Mouse (Mus musculus): Measurements from ENCODE around the gene Klf12. TPM values are rescaled to one million over a fixed set of nuclear protein-coding genes. Genes with fewer than 3 reads are reported as not detected.

Gene Klf12
- 2.7 and 3.1 TPM in 2 replicates for polyA plus RNA-seq (2015; fragmentation: Nextera tagmentation; extraction: Ambion mirVana)

DNA sequence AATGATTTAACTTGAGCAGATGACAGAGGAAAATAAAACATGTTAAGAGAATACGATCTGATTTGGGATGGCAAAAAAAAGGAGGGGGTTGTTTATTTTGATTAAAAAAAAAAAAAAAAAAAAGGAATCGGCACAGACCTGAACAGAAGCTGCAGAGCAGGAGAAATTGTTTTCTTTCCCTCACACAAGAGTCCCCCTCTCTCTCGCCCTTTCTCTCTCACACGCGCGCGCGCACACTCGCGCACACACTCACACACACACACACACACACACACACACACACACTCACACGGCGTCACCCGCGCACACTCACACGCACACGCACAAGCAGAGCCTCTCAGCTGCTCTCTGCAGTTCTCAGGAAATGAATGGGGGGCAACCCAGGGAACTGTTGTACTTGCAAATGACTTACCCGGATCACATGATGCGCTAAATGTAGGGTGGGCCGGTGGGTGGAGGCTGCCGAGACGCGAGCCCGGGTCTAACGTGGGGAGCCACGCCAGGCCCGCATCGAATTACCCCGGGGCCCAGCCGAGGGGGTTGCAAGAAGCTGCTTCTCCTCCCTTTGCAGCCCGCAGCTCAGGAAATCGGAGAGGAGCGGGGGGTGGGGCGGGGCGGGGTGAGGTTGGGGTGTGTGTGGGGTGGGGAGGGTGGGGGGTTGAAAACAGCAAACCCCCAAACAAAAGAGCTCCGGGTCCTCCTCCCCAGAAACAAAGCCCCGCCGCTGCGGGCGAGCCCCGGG, at the start of gene Klf12:
Klf12 (minus strand) TSS at position 561 of the 742 bp plus-strand sequence.
- H3K27me3 ChIP-seq (replicated peaks; ENCODE audit: control insufficient read depth, insufficient read depth, low read length) = no peaks in the 10 kb centered on the region
- peaks cover 3% of the 10 kb centered on the region; the same call in 1 of the 2 replicates for H3K4me1 ChIP-seq (replicated peaks; ENCODE audit: control insufficient read depth, insufficient read depth, low read length)
- H3K27ac ChIP-seq (ENCODE audit: low read depth, low read length) = peak within 1 kb of the TSS; percentile 68
- H3K9me3 ChIP-seq (ENCODE audit: control insufficient read depth) = no peaks in the 10 kb centered on the region
- peak within 1 kb of the TSS; percentile 43 for H3K9ac ChIP-seq (ENCODE audit: low read depth, low read length)
- H3K36me3 ChIP-seq (ENCODE audit: control insufficient read depth, insufficient read depth) = no peaks in the 10 kb centered on the region
- H3K4me2 ChIP-seq (replicated peaks; ENCODE audit: low read depth) = peak within 1 kb of the TSS; percentile 100
- peak within 1 kb of the TSS; percentile 70 for H3K4me3 ChIP-seq (ENCODE audit: low read depth, low read length)
- WGBS = under 1% methylated on average over 34 of the region's 40 CpGs
- no peak for TF ChIP-seq CTCF (IDR thresholded peaks at IDR 0.05; ENCODE audit: low read depth)
- ATAC-seq = peak; percentile 64

GRCm38 (mm10) chr14:100333369-100333768, 48.9 kb upstream of the Klf12 start:
- H3K27ac ChIP-seq (ENCODE audit: low read depth, low read length) = no peak overlapping the region
- H3K4me3 ChIP-seq (ENCODE audit: low read depth, low read length) = no peak overlapping the region
- no peaks in the 10 kb centered on the region for H3K27me3 ChIP-seq (replicated peaks; ENCODE audit: control insufficient read depth, insufficient read depth, low read length)
- H3K9me3 ChIP-seq (ENCODE audit: control insufficient read depth) = no peaks in the 10 kb centered on the region
- no peaks in the 10 kb centered on the region for H3K4me1 ChIP-seq (replicated peaks; ENCODE audit: control insufficient read depth, insufficient read depth, low read length)
- no peak for ATAC-seq
- H3K9ac ChIP-seq (ENCODE audit: low read depth, low read length) = no peak overlapping the region
- H3K36me3 ChIP-seq (ENCODE audit: control insufficient read depth, insufficient read depth) = no peaks in the 10 kb centered on the region
- no peak for TF ChIP-seq CTCF (IDR thresholded peaks at IDR 0.05; ENCODE audit: low read depth)
- 84% methylated on average over 2 of the region's 2 CpGs for WGBS
- no peak overlapping the region for H3K4me2 ChIP-seq (replicated peaks; ENCODE audit: low read depth)

GRCm38 (mm10) chr14:100328602-100329276, 44.3 kb upstream of the Klf12 start:
- no peak overlapping the region for H3K27ac ChIP-seq (ENCODE audit: low read depth, low read length)
- H3K4me3 ChIP-seq (ENCODE audit: low read depth, low read length) = no peak overlapping the region
- no peak overlapping the region for H3K9ac ChIP-seq (ENCODE audit: low read depth, low read length)
- 40% methylated on average over 6 of the region's 6 CpGs for WGBS
- no peaks in the 10 kb centered on the region for H3K4me1 ChIP-seq (replicated peaks; ENCODE audit: control insufficient read depth, insufficient read depth, low read length)
- no peak for TF ChIP-seq CTCF (IDR thresholded peaks at IDR 0.05; ENCODE audit: low read depth)
- H3K4me2 ChIP-seq (replicated peaks; ENCODE audit: low read depth) = no peak overlapping the region
- no peaks in the 10 kb centered on the region for H3K36me3 ChIP-seq (ENCODE audit: control insufficient read depth, insufficient read depth)
- no peaks in the 10 kb centered on the region for H3K27me3 ChIP-seq (replicated peaks; ENCODE audit: control insufficient read depth, insufficient read depth, low read length)
- peak; percentile 71 for ATAC-seq
- H3K9me3 ChIP-seq (ENCODE audit: control insufficient read depth) = no peaks in the 10 kb centered on the region

- H3K36me3 ChIP-seq (ENCODE audit: control insufficient read depth, insufficient read depth) = no peaks in the 10 kb centered on the region
- H3K9ac ChIP-seq (ENCODE audit: low read depth, low read length) = no peak overlapping the region
- ATAC-seq = no peak
- no peak overlapping the region for H3K4me3 ChIP-seq (ENCODE audit: low read depth, low read length)
- WGBS = 75% methylated on average over 7 of the region's 7 CpGs
- no peak for TF ChIP-seq CTCF (IDR thresholded peaks at IDR 0.05; ENCODE audit: low read depth)
- H3K27ac ChIP-seq (ENCODE audit: low read depth, low read length) = no peak overlapping the region
- H3K4me1 ChIP-seq (replicated peaks; ENCODE audit: control insufficient read depth, insufficient read depth, low read length) = no peaks in the 10 kb centered on the region
- H3K27me3 ChIP-seq (replicated peaks; ENCODE audit: control insufficient read depth, insufficient read depth, low read length) = no peaks in the 10 kb centered on the region
- no peaks in the 10 kb centered on the region for H3K9me3 ChIP-seq (ENCODE audit: control insufficient read depth)
- H3K4me2 ChIP-seq (replicated peaks; ENCODE audit: low read depth) = no peak overlapping the region
These were observed 39.8 kb upstream of the Klf12 start for GRCm38 (mm10) chr14:100324303-100324702.

GRCm38 (mm10) chr14:100322012-100322411, 37.5 kb upstream of the Klf12 start:
- Histone ChIP-seq H3K9me3 (ENCODE audit: control insufficient read depth) (no peaks in the 10 kb centered on the region), H3K27ac (ENCODE audit: low read depth, low read length) (no peak overlapping the region), H3K4me2 (replicated peaks; ENCODE audit: low read depth) (no peak overlapping the region), H3K4me3 (ENCODE audit: low read depth, low read length) (no peak overlapping the region), H3K4me1 (replicated peaks; ENCODE audit: control insufficient read depth, insufficient read depth, low read length) (no peaks in the 10 kb centered on the region), H3K9ac (ENCODE audit: low read depth, low read length) (no peak overlapping the region), H3K36me3 (ENCODE audit: control insufficient read depth, insufficient read depth) (no peaks in the 10 kb centered on the region), H3K27me3 (replicated peaks; ENCODE audit: control insufficient read depth, insufficient read depth, low read length) (no peaks in the 10 kb centered on the region)
- no peak for ATAC-seq
- 78% methylated on average over 6 of the region's 6 CpGs for WGBS
- no peak for TF ChIP-seq CTCF (IDR thresholded peaks at IDR 0.05; ENCODE audit: low read depth)

DNA sequence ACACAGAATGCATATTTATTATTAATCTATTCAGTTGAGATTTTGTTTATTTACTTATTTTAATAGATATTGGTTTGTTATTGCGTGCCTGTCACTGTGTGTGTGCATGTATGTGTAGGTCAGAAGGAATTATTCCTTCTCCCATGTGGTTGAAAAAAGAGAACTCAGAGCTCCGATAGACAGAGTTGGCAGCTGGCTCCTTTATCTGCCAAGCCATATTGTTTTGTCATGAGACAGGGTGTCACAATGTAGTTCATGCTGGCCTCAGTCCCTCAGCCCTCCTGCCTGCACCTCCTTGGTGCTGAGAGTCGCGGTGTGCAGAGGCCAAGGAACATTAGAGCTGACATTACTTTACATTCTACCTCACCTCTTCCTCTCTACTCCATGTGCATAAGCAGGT, 32.3 kb upstream of the Klf12 start:
- no peak for ATAC-seq

More for the DNA sequence above, 32.3 kb upstream of the Klf12 start:
- no peak overlapping the region for H3K27ac ChIP-seq (ENCODE audit: low read depth, low read length)
- H3K4me1 ChIP-seq (replicated peaks; ENCODE audit: control insufficient read depth, insufficient read depth, low read length) = no peaks in the 10 kb centered on the region
- TF ChIP-seq CTCF (IDR thresholded peaks at IDR 0.05; ENCODE audit: low read depth) = no peak
- H3K4me3 ChIP-seq (ENCODE audit: low read depth, low read length) = no peak overlapping the region
- H3K9ac ChIP-seq (ENCODE audit: low read depth, low read length) = no peak overlapping the region
- WGBS = 65% methylated on average over 4 of the region's 4 CpGs
- H3K4me2 ChIP-seq (replicated peaks; ENCODE audit: low read depth) = no peak overlapping the region
- no peaks in the 10 kb centered on the region for H3K36me3 ChIP-seq (ENCODE audit: control insufficient read depth, insufficient read depth)
- no peaks in the 10 kb centered on the region for H3K27me3 ChIP-seq (replicated peaks; ENCODE audit: control insufficient read depth, insufficient read depth, low read length)
- H3K9me3 ChIP-seq (ENCODE audit: control insufficient read depth) = no peaks in the 10 kb centered on the region
